Mouse (Mus musculus) kidney, embryonic 16.5 days (tissue): Measurements from ENCODE around the gene Tor1a. TPM values are rescaled to one million over a fixed set of nuclear protein-coding genes. Genes with fewer than 3 reads are reported as not detected.
A peak's percentile ranks its signal among the peaks of the same experiment; 100 is the strongest.

Experiments
- ATAC-seq: fragments of 200-750 bp; cut with Nextera tagmentation; 2 replicates; pipeline ENCODE4 v1.8.0; 2017; ENCODE audit warnings: moderate TSS enrichment; ENCODE audit not compliant: low FRiP score, low TSS enrichment
- H3K27ac ChIP-seq: fragments of 300-500 bp; sonication (generic); 2 replicates; pipeline ENCODE4 v1.5.1; 2014; ENCODE audit warnings: low read length
- H3K27me3 ChIP-seq: fragments of 300-500 bp; sonication (generic); 2 replicates; pipeline ENCODE4 v1.6.1; 2014; ENCODE audit warnings: low read length, control low read depth, mixed read lengths; ENCODE audit not compliant: insufficient read depth
- H3K36me3 ChIP-seq: fragments of 300-500 bp; sonication (generic); 2 replicates; pipeline ENCODE4 v1.6.1; 2014; ENCODE audit warnings: low read length, control low read depth, mixed read lengths; ENCODE audit not compliant: insufficient read depth
- H3K4me1 ChIP-seq: fragments of 300-500 bp; sonication (generic); 2 replicates; pipeline ENCODE4 v1.6.1; 2014; ENCODE audit warnings: low read length, control low read depth, mixed read lengths; ENCODE audit not compliant: insufficient read depth
- H3K4me2 ChIP-seq: fragments of 300-500 bp; sonication (generic); replicated peaks from 2 replicates; pipeline ENCODE4 v1.6.1; 2014; ENCODE audit warnings: low read depth, low read length
- H3K4me3 ChIP-seq: fragments of 300-500 bp; sonication (generic); 2 replicates; pipeline ENCODE4 v1.5.1; 2014; ENCODE audit warnings: mild to moderate bottlenecking, low read length
- H3K9ac ChIP-seq: fragments of 300-500 bp; sonication (generic); replicated peaks from 2 replicates; pipeline ENCODE4 v1.6.1; 2014; ENCODE audit warnings: low read length
- H3K9me3 ChIP-seq: fragments of 300-500 bp; sonication (generic); 2 replicates; pipeline ENCODE4 v1.6.1; 2016; ENCODE audit warnings: low read length, control low read depth
- WGBS: fragments of 180-500 bp; shearing (Covaris S2); extraction: QIAGEN DNeasy Blood & Tissue Kit; methylation state at CpG from one replicate; pipeline ENCODE4 v1.1.7; 2014; 5-methylcytosine and 5-hydroxymethylcytosine counted together
- polyA plus RNA-seq: library from polyadenylated mRNA; unstranded; fragments of >200 nt; fragmentation: Nextera tagmentation; extraction: Ambion mirVana; gene quantifications from 2 replicates; pipeline ENCODE4 v1.2.1, GENCODE M21; 2015

Gene Tor1a
- 80.3 and 83.9 TPM in 2 replicates for polyA plus RNA-seq

GRCm38 (mm10) chr2:30967352-30968327, at the start of gene Tor1a:
Gene Tor1a (minus strand): TSS chr2:30967933.
- H3K27me3 ChIP-seq = no peaks in the 10 kb centered on the region
- H3K9ac ChIP-seq = peak within 1 kb of the TSS; percentile 93
- 3% methylated on average over 59 of the region's 59 CpGs for WGBS
- H3K9me3 ChIP-seq = peaks cover 3% of the 10 kb centered on the region; the same call in 1 of the 2 replicates
- peaks cover 11% of the 10 kb centered on the region for H3K4me1 ChIP-seq
- H3K36me3 ChIP-seq = peaks cover 25% of the 10 kb centered on the region
- peak within 1 kb of the TSS; percentile 82 for H3K27ac ChIP-seq
- ATAC-seq = peak; percentile 93
- H3K4me3 ChIP-seq = peak within 1 kb of the TSS; percentile 99
- peak within 1 kb of the TSS; percentile 84 for H3K4me2 ChIP-seq

DNA sequence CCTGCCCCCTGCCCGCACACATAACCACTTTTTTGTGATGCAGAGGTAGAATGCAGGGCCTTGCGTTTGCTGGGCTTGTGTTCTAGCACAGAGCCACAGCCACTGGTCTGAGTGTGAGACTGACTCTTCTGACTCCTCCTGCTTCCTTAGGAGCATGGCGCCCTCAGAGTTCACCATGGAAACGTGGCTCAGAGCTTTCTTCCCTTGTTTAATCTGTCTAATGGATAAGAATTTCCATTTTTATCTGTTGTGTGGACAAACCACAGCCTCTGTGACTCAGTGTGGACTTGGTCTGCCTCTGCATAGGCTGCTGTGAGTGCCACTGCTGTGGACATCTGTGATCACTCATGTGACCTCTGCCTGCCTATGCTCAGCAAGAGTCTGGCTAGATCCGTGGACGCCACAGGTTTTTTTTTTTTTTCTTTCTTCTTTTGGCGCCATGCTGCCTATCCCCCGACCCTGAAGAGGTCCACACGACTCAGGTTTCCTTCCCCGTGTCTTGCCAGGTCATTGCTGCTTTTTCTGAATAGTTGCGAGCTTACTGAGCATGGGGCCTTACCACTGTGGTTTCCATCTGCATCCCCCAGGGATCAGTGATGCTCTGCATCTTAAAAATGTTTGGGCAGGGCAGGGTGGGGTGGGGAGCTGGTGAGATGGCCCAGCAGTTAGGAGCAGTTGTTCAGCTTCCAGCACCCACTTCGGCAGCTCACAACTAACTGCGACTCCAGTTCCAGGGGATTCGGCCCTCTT, 45.8 kb upstream of the Tor1a start:
- no peaks in the 10 kb centered on the region for H3K9me3 ChIP-seq
- ATAC-seq = no peak
- H3K4me1 ChIP-seq = no peaks in the 10 kb centered on the region
- 65% methylated on average over 14 of the region's 14 CpGs for WGBS
- H3K4me3 ChIP-seq = no peak overlapping the region
- H3K27me3 ChIP-seq = no peaks in the 10 kb centered on the region
- H3K27ac ChIP-seq = no peak overlapping the region
- H3K4me2 ChIP-seq = no peak overlapping the region
- H3K9ac ChIP-seq = no peak overlapping the region
- peaks cover 19% of the 10 kb centered on the region for H3K36me3 ChIP-seq

GRCm38 (mm10) chr2:31007208-31007607, 39.5 kb upstream of the Tor1a start:
- 88% methylated on average over 5 of the region's 5 CpGs for WGBS
- H3K4me3 ChIP-seq = no peak overlapping the region
- no peak for ATAC-seq
- no peak overlapping the region for H3K27ac ChIP-seq
- no peaks in the 10 kb centered on the region for H3K4me1 ChIP-seq
- no peak overlapping the region for H3K4me2 ChIP-seq
- H3K36me3 ChIP-seq = peaks cover 16% of the 10 kb centered on the region; the same call in 1 of the 2 replicates
- no peak overlapping the region for H3K9ac ChIP-seq
- no peaks in the 10 kb centered on the region for H3K9me3 ChIP-seq
- no peaks in the 10 kb centered on the region for H3K27me3 ChIP-seq

DNA sequence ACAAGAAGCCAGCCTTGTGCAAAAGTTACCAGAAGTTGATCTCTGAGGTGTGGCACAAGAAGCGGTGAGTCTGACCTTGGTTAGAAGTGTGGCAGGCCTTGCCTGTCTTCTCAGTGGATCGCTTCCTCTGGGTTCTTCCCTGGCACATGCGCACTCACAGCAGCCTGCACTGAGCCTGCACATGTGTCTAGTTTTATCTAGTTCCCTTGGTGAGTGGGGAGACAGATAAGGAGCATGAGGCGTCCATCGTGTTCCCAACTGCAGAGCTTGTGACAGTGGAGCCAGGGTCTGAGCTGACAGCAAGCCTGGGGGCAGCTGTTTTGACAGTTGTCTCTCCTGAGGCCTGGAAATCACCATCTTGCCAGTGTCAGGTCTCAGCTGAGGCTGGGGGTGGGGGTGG, 38.7 kb upstream of the Tor1a start:
- Histone ChIP-seq H3K4me3 (no peak overlapping the region), H3K9me3 (no peaks in the 10 kb centered on the region), H3K27ac (no peak overlapping the region), H3K9ac (no peak overlapping the region), H3K4me1 (no peaks in the 10 kb centered on the region), H3K36me3 (peaks cover 17% of the 10 kb centered on the region; the same call in 1 of the 2 replicates), H3K27me3 (no peaks in the 10 kb centered on the region), H3K4me2 (no peak overlapping the region)
- WGBS = 78% methylated on average over 5 of the region's 5 CpGs
- no peak for ATAC-seq

DNA sequence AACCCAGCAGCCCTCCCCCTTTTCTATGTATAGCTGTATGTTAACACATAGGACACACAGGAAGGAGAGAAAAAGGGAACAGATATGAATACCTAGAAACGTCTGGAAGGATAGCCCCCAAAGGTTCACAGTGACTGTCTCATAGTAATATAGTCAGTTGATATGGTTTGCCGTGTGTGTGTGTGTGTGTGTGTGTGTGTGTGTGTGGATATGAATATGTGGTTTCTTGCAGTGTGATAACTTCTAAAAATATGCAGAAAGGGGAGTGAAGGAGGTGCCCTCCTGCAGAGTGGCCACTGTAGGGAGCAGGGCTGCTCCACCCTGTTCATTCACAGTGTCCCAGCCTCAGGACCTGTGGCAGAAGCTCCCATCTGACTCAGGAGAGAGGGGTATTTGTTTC, 37.7 kb upstream of the Tor1a start:
- no peak for ATAC-seq
- peaks cover 14% of the 10 kb centered on the region; the same call in 1 of the 2 replicates for H3K36me3 ChIP-seq
- no peak overlapping the region for H3K27ac ChIP-seq
- H3K9me3 ChIP-seq = no peaks in the 10 kb centered on the region
- no peak overlapping the region for H3K4me3 ChIP-seq
- no peaks in the 10 kb centered on the region for H3K27me3 ChIP-seq
- 73% methylated on average over 2 of the region's 2 CpGs for WGBS
- H3K9ac ChIP-seq = no peak overlapping the region
- no peak overlapping the region for H3K4me2 ChIP-seq
- no peaks in the 10 kb centered on the region for H3K4me1 ChIP-seq

GRCm38 (mm10) chr2:31002857-31003256, 35.1 kb upstream of the Tor1a start:
- H3K4me1 ChIP-seq = no peaks in the 10 kb centered on the region
- no peaks in the 10 kb centered on the region for H3K9me3 ChIP-seq
- peaks cover 20% of the 10 kb centered on the region; the same call in 1 of the 2 replicates for H3K36me3 ChIP-seq
- ATAC-seq = no peak
- H3K27ac ChIP-seq = no peak overlapping the region
- H3K4me3 ChIP-seq = no peak overlapping the region
- H3K9ac ChIP-seq = no peak overlapping the region
- no peak overlapping the region for H3K4me2 ChIP-seq
- 90% methylated on average over 10 of the region's 10 CpGs for WGBS
- no peaks in the 10 kb centered on the region for H3K27me3 ChIP-seq

- no peak overlapping the region for H3K27ac ChIP-seq
- no peak overlapping the region for H3K4me3 ChIP-seq
- no peak; the same call in 1 of the 2 replicates for ATAC-seq
- WGBS = 60% methylated on average over 8 of the region's 8 CpGs
- H3K4me2 ChIP-seq = no peak overlapping the region
- H3K36me3 ChIP-seq = peaks cover 13% of the 10 kb centered on the region; the same call in 1 of the 2 replicates
- no peaks in the 10 kb centered on the region for H3K27me3 ChIP-seq
- H3K4me1 ChIP-seq = peaks cover 6% of the 10 kb centered on the region
- H3K9me3 ChIP-seq = no peaks in the 10 kb centered on the region
- no peak overlapping the region for H3K9ac ChIP-seq
Measured at GRCm38 (mm10) chr2:30998443-30999260, 30.9 kb upstream of the Tor1a start.

DNA sequence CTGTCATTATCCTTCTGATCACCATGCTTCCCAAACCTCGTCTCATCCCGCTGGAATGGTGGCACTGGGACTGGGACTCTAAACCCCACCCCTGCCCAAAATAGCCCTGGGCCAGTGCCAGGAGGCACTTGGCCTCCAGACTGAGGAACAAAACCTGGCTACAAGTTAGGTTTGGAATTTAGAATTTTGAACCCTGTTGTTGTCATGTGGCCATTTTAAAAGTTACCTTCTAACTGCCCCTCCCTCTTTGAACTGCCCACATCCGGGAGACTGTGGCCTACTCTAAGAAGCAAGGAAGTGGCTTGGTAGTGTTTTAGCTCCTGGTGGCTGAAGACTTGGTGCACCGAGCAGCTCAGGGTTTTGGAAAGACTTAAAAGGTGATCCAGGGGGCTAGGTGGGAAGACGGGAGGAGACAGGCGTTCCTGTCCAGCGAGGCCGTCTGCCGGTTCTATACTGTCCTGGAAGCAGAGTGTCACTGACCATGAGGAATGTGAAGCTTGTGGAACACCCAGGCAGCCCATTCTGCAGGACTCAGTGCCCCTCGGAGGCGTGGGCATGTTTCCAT, 27.8 kb upstream of the Tor1a start:
- Histone ChIP-seq H3K4me3 (no peak overlapping the region), H3K9me3 (no peaks in the 10 kb centered on the region), H3K27me3 (no peaks in the 10 kb centered on the region), H3K4me1 (peaks cover 6% of the 10 kb centered on the region), H3K4me2 (no peak overlapping the region), H3K9ac (no peak overlapping the region), H3K36me3 (peaks cover 6% of the 10 kb centered on the region; the same call in 1 of the 2 replicates), H3K27ac (no peak overlapping the region)
- 58% methylated on average over 11 of the region's 11 CpGs for WGBS
- peak; percentile 51; the same call in 1 of the 2 replicates for ATAC-seq

DNA sequence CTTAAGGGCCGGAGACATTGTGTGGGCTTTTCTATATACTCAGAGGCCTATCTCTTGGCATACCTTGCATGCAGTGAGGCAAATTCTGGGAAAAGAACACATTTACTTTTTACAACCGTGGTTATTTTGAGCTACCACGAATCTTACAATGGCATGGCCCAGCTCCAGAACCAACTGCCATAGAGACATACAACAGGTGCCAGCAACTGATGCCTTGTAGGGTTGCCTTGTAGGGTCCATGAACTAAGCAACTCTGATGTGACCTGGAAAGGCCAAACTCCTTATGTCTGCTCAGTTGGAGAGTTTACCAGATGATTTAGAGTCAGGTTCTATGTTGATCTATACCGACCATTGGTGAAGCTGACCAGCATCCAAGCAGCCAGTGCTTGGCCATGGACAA, 27.1 kb upstream of the Tor1a start:
- ATAC-seq = no peak
- WGBS = 90% methylated on average over 4 of the region's 4 CpGs
- no peak overlapping the region for H3K27ac ChIP-seq

More for the DNA sequence above, 27.1 kb upstream of the Tor1a start:
- H3K4me1 ChIP-seq = peaks cover 6% of the 10 kb centered on the region
- no peak overlapping the region for H3K4me3 ChIP-seq
- no peak overlapping the region for H3K9ac ChIP-seq
- no peaks in the 10 kb centered on the region for H3K27me3 ChIP-seq
- no peaks in the 10 kb centered on the region for H3K9me3 ChIP-seq
- H3K4me2 ChIP-seq = no peak overlapping the region
- H3K36me3 ChIP-seq = peaks cover 1% of the 10 kb centered on the region; the same call in 1 of the 2 replicates
